Mouse (Mus musculus): Measurements from ENCODE around the gene Smarce1.
"Not testable (repeated sequence)": the region's sequence is repeated elsewhere in the genome, so short reads cannot be mapped to it uniquely, and the experiment has no call there.

Gene Smarce1

GRCm38 (mm10) chr11:99244519-99244918 lies 13.7 kb upstream of the Smarce1 start:
- not testable (repeated sequence) for H3K27me3 ChIP-seq (ENCODE audit: control insufficient read depth, insufficient read depth, low read length, poor library complexity, severe bottlenecking); DNase-seq (ENCODE audit: low read depth, low spot score); H3K36me3 ChIP-seq (ENCODE audit: control insufficient read depth, insufficient read depth, low read length, poor library complexity, severe bottlenecking)

GRCm38 (mm10) chr11:99243820-99244374 lies 13.1 kb upstream of the Smarce1 start, which contains the start of gene Krt222:
Gene Krt222 (minus strand): TSS chr11:99244085.
- DNase-seq (ENCODE audit: low read depth, low spot score): peak; percentile 75
- Histone ChIP-seq H3K36me3 (ENCODE audit: control insufficient read depth, insufficient read depth, low read length, poor library complexity, severe bottlenecking) (no peaks in the 10 kb centered on the region), H3K27me3 (ENCODE audit: control insufficient read depth, insufficient read depth, low read length, poor library complexity, severe bottlenecking) (no peaks in the 10 kb centered on the region)

GRCm38 (mm10) chr11:99243200-99243819 lies 12.5 kb upstream of the Smarce1 start:
- no peaks in the 10 kb centered on the region for H3K36me3 ChIP-seq (ENCODE audit: control insufficient read depth, insufficient read depth, low read length, poor library complexity, severe bottlenecking)
- DNase-seq (ENCODE audit: low read depth, low spot score): no peak
- no peaks in the 10 kb centered on the region for H3K27me3 ChIP-seq (ENCODE audit: control insufficient read depth, insufficient read depth, low read length, poor library complexity, severe bottlenecking)

GRCm38 (mm10) chr11:99242056-99242455 lies 11.2 kb upstream of the Smarce1 start:
- no peaks in the 10 kb centered on the region for H3K27me3 ChIP-seq (ENCODE audit: control insufficient read depth, insufficient read depth, low read length, poor library complexity, severe bottlenecking)
- no peak for DNase-seq (ENCODE audit: low read depth, low spot score)
- no peaks in the 10 kb centered on the region for H3K36me3 ChIP-seq (ENCODE audit: control insufficient read depth, insufficient read depth, low read length, poor library complexity, severe bottlenecking)

DNA sequence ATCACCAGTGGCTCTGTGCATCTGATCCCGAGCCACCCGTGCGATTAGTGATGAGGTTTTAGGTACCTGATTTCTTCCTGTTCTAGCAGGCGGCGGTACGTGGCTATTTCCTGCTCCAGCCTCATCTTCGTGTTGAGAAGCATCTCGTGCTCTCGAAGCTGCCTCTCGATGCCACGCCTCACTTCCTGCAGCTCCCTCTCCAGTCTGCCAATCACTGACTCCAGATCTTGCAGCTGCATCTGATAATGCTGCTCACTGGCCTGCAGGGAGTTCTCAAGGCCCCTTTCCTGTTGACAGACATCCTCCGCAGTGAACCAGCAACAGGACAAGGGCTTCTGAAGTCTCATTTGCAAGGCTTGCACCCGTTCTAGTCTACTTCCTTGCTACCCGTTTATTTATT lies 7.7 kb upstream of the Smarce1 start:
- H3K36me3 ChIP-seq (ENCODE audit: control insufficient read depth, insufficient read depth, low read length, poor library complexity, severe bottlenecking): no peaks in the 10 kb centered on the region
- H3K27me3 ChIP-seq (ENCODE audit: control insufficient read depth, insufficient read depth, low read length, poor library complexity, severe bottlenecking): no peaks in the 10 kb centered on the region
- peak; percentile 90 for DNase-seq (ENCODE audit: low read depth, low spot score)

DNA sequence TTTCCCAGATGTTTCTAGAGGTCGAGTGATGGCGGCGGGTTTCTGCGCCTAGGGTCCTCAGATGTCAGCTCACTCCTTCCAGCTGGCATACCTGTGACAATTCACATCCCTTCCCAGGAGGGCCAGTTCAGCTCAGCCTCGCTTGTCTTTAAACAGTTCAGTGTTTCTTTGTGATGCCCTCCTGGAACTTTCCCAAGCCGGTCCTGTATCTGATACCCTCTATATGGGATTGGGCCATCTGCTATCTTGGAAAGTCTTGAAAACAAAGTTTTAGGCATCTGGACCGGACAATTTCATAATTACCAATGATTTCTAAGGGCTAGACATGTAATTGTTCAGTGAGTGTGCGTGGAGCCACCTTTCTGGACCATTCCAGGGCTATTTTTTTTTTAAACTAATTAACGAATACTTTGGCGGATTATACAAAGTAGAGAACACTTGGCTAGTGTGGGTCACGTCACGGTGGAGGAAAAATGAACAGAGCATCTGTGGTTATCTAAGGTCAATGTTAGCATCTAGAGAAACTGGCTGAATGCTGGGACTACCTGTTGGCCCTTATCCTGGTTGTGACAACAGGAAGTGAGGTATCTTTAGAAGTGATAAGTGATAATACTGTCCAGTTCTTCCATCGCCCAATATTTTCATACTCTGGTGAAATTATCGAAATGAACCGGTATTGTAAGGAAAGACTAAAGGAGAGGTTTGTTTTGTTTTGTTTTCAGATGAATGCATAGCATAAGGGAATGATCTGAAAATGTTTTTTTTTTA lies 416 bp upstream of the Smarce1 start:
- Histone ChIP-seq H3K36me3 (ENCODE audit: control insufficient read depth, insufficient read depth, low read length, poor library complexity, severe bottlenecking) (no peaks in the 10 kb centered on the region), H3K27me3 (ENCODE audit: control insufficient read depth, insufficient read depth, low read length, poor library complexity, severe bottlenecking) (no peaks in the 10 kb centered on the region)
- no peak for DNase-seq (ENCODE audit: low read depth, low spot score)

GRCm38 (mm10) chr11:99229641-99230260 lies 1.1 kb downstream of the Smarce1 start:
- Histone ChIP-seq H3K27me3 (ENCODE audit: control insufficient read depth, insufficient read depth, low read length, poor library complexity, severe bottlenecking) (no peaks in the 10 kb centered on the region), H3K36me3 (ENCODE audit: control insufficient read depth, insufficient read depth, low read length, poor library complexity, severe bottlenecking) (no peaks in the 10 kb centered on the region)
- no peak for DNase-seq (ENCODE audit: low read depth, low spot score)

GRCm38 (mm10) chr11:99226298-99226697 lies 4.5 kb downstream of the Smarce1 start:
- no peak for DNase-seq (ENCODE audit: low read depth, low spot score)
- Histone ChIP-seq H3K36me3 (ENCODE audit: control insufficient read depth, insufficient read depth, low read length, poor library complexity, severe bottlenecking) (no peaks in the 10 kb centered on the region), H3K27me3 (ENCODE audit: control insufficient read depth, insufficient read depth, low read length, poor library complexity, severe bottlenecking) (no peaks in the 10 kb centered on the region)

DNA sequence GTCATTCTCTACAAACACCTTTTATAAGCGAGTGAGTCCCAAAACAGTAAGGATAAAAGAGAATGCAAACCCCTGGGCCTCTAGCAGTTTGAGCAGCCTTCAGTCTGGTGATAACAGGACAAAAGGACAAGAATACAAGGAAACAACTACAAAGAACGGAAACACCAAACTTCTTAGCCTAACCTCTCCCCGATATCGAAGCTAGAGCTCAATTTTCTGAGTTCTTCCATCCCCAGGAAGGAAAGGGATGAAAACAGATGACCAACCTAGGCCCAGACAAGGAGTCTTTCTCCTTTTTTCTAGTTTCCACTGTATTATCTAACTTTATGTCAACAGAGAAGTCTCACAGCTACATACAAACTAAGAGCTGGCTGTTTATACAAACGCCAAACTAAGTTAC lies 7.5 kb downstream of the Smarce1 start:
- no peak for DNase-seq (ENCODE audit: low read depth, low spot score)
- H3K36me3 ChIP-seq (ENCODE audit: control insufficient read depth, insufficient read depth, low read length, poor library complexity, severe bottlenecking): peaks cover 8% of the 10 kb centered on the region
- H3K27me3 ChIP-seq (ENCODE audit: control insufficient read depth, insufficient read depth, low read length, poor library complexity, severe bottlenecking): no peaks in the 10 kb centered on the region

- DNase-seq (ENCODE audit: low read depth, low spot score): no peak
- peaks cover 9% of the 10 kb centered on the region for H3K36me3 ChIP-seq (ENCODE audit: control insufficient read depth, insufficient read depth, low read length, poor library complexity, severe bottlenecking)
- no peaks in the 10 kb centered on the region for H3K27me3 ChIP-seq (ENCODE audit: control insufficient read depth, insufficient read depth, low read length, poor library complexity, severe bottlenecking)
Observed at GRCm38 (mm10) chr11:99221811-99222210, 9.0 kb downstream of the Smarce1 start.

DNA sequence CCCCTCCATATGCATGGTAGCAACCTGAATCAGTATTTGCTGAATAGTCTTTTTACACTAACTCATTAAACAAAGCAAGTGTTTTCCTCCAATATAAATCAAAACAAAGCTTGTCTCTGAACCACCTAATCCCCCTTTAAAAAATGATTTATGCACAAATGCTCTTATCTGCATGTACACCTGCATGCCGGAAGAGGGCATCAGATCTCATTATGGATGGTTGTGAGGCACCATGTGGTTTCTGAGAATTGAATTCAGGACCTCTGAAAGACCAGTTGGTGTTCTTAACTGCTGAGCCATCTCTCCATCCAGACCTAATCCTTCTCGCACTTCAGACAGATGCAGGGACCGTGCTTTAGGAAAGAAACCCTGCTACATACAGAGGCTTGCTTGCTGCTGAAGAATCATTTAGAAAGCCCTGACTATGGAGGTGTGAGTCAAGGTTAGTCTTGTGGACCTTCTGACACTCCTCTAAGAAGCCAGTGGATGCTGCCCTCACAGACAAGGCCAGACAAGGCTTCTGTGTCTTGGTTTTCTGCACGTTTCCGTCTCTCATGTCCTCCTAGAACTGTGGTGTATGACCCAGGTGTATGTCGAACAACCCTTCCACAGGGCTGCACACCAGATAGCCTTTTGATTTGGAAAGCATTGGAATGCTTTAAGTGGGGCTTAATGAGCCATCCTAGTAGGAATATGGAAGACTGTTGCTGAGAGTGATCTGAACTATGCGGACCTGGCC lies 13.4 kb downstream of the Smarce1 start:
- no peak for DNase-seq (ENCODE audit: low read depth, low spot score)
- Histone ChIP-seq H3K27me3 (ENCODE audit: control insufficient read depth, insufficient read depth, low read length, poor library complexity, severe bottlenecking) (no peaks in the 10 kb centered on the region), H3K36me3 (ENCODE audit: control insufficient read depth, insufficient read depth, low read length, poor library complexity, severe bottlenecking) (peaks cover 15% of the 10 kb centered on the region)

GRCm38 (mm10) chr11:99216181-99216580 lies 14.6 kb downstream of the Smarce1 start:
- Histone ChIP-seq H3K36me3 (ENCODE audit: control insufficient read depth, insufficient read depth, low read length, poor library complexity, severe bottlenecking) (peaks cover 22% of the 10 kb centered on the region), H3K27me3 (ENCODE audit: control insufficient read depth, insufficient read depth, low read length, poor library complexity, severe bottlenecking) (no peaks in the 10 kb centered on the region)
- DNase-seq (ENCODE audit: low read depth, low spot score): no peak

DNA sequence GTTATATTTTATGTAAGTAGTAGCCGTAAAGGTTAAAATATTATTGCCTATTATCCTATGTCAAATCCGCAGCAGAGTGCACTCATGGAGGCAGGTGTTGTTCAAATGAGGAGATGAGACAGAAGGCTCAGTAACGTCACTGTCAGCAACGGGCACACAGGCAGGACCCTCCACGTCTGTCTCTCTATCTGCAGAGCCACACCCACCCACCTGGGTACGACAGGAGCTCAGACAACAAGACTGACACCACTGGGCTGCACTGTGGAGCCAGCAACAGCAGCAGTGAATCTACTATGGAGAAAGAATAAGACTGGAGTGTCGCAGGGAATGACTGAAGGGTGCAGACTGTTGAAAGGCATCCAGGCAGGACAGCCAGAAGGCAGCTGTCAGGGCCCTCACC lies 18.1 kb downstream of the Smarce1 start:
- Histone ChIP-seq H3K27me3 (ENCODE audit: control insufficient read depth, insufficient read depth, low read length, poor library complexity, severe bottlenecking) (no peaks in the 10 kb centered on the region), H3K36me3 (ENCODE audit: control insufficient read depth, insufficient read depth, low read length, poor library complexity, severe bottlenecking) (peaks cover 17% of the 10 kb centered on the region)
- DNase-seq (ENCODE audit: low read depth, low spot score): no peak

DNA sequence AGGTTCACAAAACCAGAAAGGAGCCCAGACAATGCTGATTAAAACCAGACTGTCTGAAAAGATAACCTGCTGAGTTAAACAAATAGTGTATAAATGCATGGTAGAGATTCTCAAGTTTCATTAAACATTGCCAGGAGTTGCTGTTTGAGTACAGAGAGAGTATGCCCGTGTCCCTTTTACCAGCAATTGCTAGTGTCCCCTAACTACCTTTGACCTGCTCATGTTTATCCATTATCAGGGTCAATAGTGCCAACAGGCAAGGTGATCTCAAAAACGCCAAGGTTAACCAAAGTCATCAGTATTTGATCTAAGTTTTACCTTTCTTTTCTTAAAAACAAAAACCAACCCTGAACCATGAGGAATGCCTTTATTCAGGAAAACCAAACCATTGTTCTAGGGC lies 18.9 kb downstream of the Smarce1 start:
- Histone ChIP-seq H3K36me3 (ENCODE audit: control insufficient read depth, insufficient read depth, low read length, poor library complexity, severe bottlenecking) (peaks cover 17% of the 10 kb centered on the region), H3K27me3 (ENCODE audit: control insufficient read depth, insufficient read depth, low read length, poor library complexity, severe bottlenecking) (no peaks in the 10 kb centered on the region)
- no peak for DNase-seq (ENCODE audit: low read depth, low spot score)

All from splenic B cell, adult 2 months (primary cell).